Mouse (Mus musculus): ENCODE measurements around the gene Inhbc. TPM values are rescaled to one million over a fixed set of nuclear protein-coding genes. Genes with fewer than 3 reads are reported as not detected.

Inhbc gene
- total RNA-seq, 4 experiments from 2014 or later = not detected

- DNase-seq (ENCODE audit: low spot score in 2 of 2) = no peak
Observed at GRCm38 (mm10) chr10:127351719-127352118, 18.5 kb downstream of the Inhbc start.

- DNase-seq (ENCODE audit: low spot score in 2 of 2) = no peak
Observed at GRCm38 (mm10) chr10:127351285-127351595, 19.0 kb downstream of the Inhbc start.

GRCm38 (mm10) chr10:127350594-127351284 lies 19.5 kb downstream of the Inhbc start:
- DNase-seq (ENCODE audit: low spot score in 2 of 2) = peak in 1 of 2 experiments; percentile 67

- no peak for DNase-seq (ENCODE audit: low spot score in 2 of 2)
Observed at GRCm38 (mm10) chr10:127349810-127350209, 20.4 kb downstream of the Inhbc start.

GRCm38 (mm10) chr10:127348957-127349356 lies 21.3 kb downstream of the Inhbc start:
- DNase-seq (ENCODE audit: low spot score in 2 of 2) = no peak

- DNase-seq (ENCODE audit: low spot score in 2 of 2) = no peak
Observed at GRCm38 (mm10) chr10:127346173-127346572, 24.1 kb downstream of the Inhbc start.

- no peak for DNase-seq (ENCODE audit: low spot score in 2 of 2)
Observed at GRCm38 (mm10) chr10:127343029-127343428, 27.2 kb downstream of the Inhbc start.

GRCm38 (mm10) chr10:127341891-127342639 lies 28.2 kb downstream of the Inhbc start, which contains the start of gene Gli1:
Gli1 (minus strand) TSS chr10:127341974.
- peak; percentile 60 to 69 for DNase-seq (ENCODE audit: low spot score in 2 of 2)

- no peak for DNase-seq (ENCODE audit: low spot score in 2 of 2)
Observed at GRCm38 (mm10) chr10:127341360-127341690, 28.9 kb downstream of the Inhbc start.

GRCm38 (mm10) chr10:127340577-127341359 lies 29.5 kb downstream of the Inhbc start:
- no peak for DNase-seq (ENCODE audit: low spot score in 2 of 2)

GRCm38 (mm10) chr10:127339683-127340576 lies 30.3 kb downstream of the Inhbc start:
- no peak for DNase-seq (ENCODE audit: low spot score in 2 of 2)

- DNase-seq (ENCODE audit: low spot score in 2 of 2) = peak; percentile 79 to 89
Observed at GRCm38 (mm10) chr10:127338930-127339682, 31.1 kb downstream of the Inhbc start.

GRCm38 (mm10) chr10:127337536-127338099 lies 32.6 kb downstream of the Inhbc start:
- DNase-seq (ENCODE audit: low spot score in 2 of 2) = no peak

GRCm38 (mm10) chr10:127336952-127337351 lies 33.3 kb downstream of the Inhbc start:
- no peak for DNase-seq (ENCODE audit: low spot score in 2 of 2)

GRCm38 (mm10) chr10:127335271-127335670 lies 35.0 kb downstream of the Inhbc start:
- DNase-seq (ENCODE audit: low spot score in 2 of 2) = no peak

- no peak for DNase-seq (ENCODE audit: low spot score in 2 of 2)
Observed at GRCm38 (mm10) chr10:127333152-127333551, 37.1 kb downstream of the Inhbc start.

- no peak for DNase-seq (ENCODE audit: low spot score in 2 of 2)
Observed at GRCm38 (mm10) chr10:127332211-127332874, 37.9 kb downstream of the Inhbc start.

- no peak for DNase-seq (ENCODE audit: low spot score in 2 of 2)
Observed at GRCm38 (mm10) chr10:127330212-127330611, 40.0 kb downstream of the Inhbc start.

GRCm38 (mm10) chr10:127327461-127328145 lies 42.6 kb downstream of the Inhbc start:
- DNase-seq (ENCODE audit: low spot score in 2 of 2) = no peak
